Mouse (Mus musculus): Measurements from ENCODE around the gene Tnk2.

- TF ChIP-seq ZNF384 (IDR thresholded peaks at IDR 0.05; ENCODE audit: low read depth, low read length) (no peak), ZC3H11A (IDR thresholded peaks at IDR 0.05; ENCODE audit: borderline replicate concordance, low read depth, low read length) (no peak), MAFK (IDR thresholded peaks at IDR 0.05; ENCODE audit: insufficient read depth, low read depth, low read length) (no peak)
These were observed 31.6 kb upstream of the Tnk2 start for GRCm38 (mm10) chr16:32612052-32612451.

All from ES-E14 (cell line).